Mouse (Mus musculus): Measurements from ENCODE around the gene Npepl1. TPM values are rescaled to one million over a fixed set of nuclear protein-coding genes. Genes with fewer than 3 reads are reported as not detected.

Gene Npepl1
- 20.9 and 24.0 TPM in 2 replicates for total RNA-seq (2023)

DNA sequence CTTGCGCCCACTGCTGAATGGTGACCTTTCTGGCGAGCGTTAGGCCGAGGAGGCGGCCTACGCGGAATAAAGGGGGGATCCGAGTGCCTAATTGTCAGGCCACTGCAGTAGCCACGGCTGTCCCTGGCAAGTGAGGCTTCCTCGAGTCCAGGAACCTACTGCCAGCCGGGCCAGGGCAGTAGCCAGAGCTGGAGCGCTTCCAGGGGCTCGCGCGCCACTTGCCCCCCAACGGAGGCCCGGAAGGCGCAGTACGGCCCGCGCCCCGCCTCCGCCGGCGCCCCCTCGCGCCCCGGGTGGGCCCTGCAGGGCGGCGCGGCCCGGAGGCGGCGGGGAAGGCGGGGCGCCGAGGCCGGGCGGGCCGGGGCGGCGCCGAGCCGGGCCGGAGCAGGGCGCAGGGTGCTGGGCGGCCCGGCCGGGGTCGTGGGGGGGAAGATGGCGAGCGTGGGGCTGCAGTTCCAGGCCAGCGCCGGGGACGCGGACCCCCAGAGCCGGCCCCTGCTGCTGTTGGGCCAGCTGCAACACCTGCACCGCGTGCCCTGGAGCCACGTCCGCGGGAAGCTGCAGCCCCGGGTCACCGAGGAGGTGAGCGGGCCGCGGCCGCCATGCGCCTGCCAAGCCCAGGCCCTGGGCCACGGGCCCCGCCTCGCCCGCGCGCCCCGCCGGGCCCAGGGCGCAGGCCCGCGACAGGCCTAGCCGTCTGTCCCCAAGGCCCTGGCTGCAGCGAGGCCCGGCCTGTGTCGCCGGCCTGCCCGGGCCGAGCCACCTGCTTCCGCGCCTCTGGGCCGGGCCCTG, at the start of gene Npepl1:
Gene Npepl1, plus strand, starts transcription at position 359 of the 792 bp plus-strand sequence.

DNA sequence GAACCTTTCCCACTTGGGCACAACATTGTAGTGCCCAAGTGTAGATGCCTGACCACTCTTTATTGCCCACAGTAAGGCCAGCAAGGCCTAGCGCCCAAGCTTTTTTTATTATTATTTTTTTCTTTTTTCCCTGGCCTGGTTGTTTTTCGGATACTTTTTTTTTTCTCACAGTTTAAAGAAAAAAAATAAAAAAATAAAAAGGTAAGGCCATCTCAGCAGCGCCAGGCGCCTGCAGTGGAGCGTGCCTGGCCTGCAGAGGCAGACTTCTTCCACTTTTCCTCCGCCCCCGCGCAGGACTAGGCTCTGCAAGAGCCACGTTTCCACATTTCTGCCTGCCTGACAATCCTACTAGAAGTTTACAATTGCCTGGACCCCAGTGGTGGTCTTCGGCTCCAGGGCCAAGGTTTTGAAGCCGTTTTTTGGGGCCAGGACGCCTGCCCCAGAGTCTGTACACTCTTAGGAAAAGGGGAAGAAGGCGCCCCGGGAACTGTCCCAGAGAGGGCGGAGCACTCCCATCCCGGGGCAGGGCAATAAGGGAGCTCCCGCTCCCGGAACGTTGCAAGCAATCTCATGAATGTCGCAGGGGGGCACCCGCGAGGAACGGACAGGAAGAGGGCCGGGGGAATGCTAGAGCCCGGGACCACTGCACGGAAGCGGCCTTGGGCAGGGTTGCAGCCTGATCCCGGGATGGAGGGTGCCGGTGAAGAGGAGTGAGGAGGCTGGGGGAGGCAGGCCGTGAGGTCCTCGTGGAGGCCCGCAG, 34.3 kb upstream of the Npepl1 start, which contains the start of gene Stx16:
Gene Stx16, plus strand, starts transcription at position 636 of the 760 bp plus-strand sequence.

Other genes with a start within 250 kb of the Npepl1 start
- 32.1 and 41.2 TPM in 2 replicates for gene Stx16, start 34.0 kb upstream of the Npepl1 start, total RNA-seq (2023)
- 296 and 321 TPM in 2 replicates for gene Gnas, start 174.0 kb downstream of the Npepl1 start, total RNA-seq (2023)
- not detected in 2 replicates for gene Gm20721, start 236.4 kb downstream of the Npepl1 start, total RNA-seq (2023)

Data from neutrophil, adult 65 days (primary cell).